Mouse (Mus musculus) stomach, postnatal 0 days (tissue): Measurements from ENCODE around the gene Ttll13.

Experiments
- CTCF ChIP-seq: IDR thresholded peaks from 2 replicates; pipeline ENCODE4 v1.5.1; 2016; ENCODE audit warnings: antibody characterized with exemption, low read depth, mild to moderate bottlenecking, moderate library complexity
- EP300 ChIP-seq: optimal IDR thresholded peaks from 2 replicates; pipeline ENCODE3; 2016; ENCODE audit warnings: antibody characterized with exemption

GRCm38 (mm10) chr7:80287736-80288135 is 41.6 kb downstream of the Ttll13 start:
- TF ChIP-seq CTCF (no peak), EP300 (no peak)
